Mouse (Mus musculus) brain, embryonic 14.5 days (tissue): ENCODE data around the gene Eps15l1. TPM values are rescaled to one million over a fixed set of nuclear protein-coding genes. Genes with fewer than 3 reads are reported as not detected.

Experiments
- DNase-seq: peaks from one replicate; pipeline ENCODE4 v3.0.0-alpha.2; 2011; ENCODE audit warnings: low read depth
- CTCF ChIP-seq: fragments of 200-500 bp; IDR thresholded peaks from 2 replicates; pipeline ENCODE4 v1.5.1; 2012; ENCODE audit warnings: inconsistent platforms, mild to moderate bottlenecking, moderate library complexity, borderline replicate concordance; ENCODE audit not compliant: insufficient read depth, insufficient read length; ENCODE audit errors: extremely low read depth
- POLR2A ChIP-seq: fragments of 200-500 bp; IDR thresholded peaks from 2 replicates; pipeline ENCODE4 v1.6.1; 2012; ENCODE audit warnings: mild to moderate bottlenecking, inconsistent platforms, borderline replicate concordance; ENCODE audit not compliant: poor library complexity, insufficient read depth, insufficient read length, severe bottlenecking; ENCODE audit errors: extremely low read depth
- polyA plus RNA-seq: library from polyadenylated mRNA; depleted of rRNA; stranded (reverse); fragments of >200 nt; gene quantifications from 2 replicates; pipeline ENCODE4 v1.2.3, GENCODE M21; 2012

The Eps15l1 gene
- polyA plus RNA-seq, 1 experiment, result 102 TPM

DNA sequence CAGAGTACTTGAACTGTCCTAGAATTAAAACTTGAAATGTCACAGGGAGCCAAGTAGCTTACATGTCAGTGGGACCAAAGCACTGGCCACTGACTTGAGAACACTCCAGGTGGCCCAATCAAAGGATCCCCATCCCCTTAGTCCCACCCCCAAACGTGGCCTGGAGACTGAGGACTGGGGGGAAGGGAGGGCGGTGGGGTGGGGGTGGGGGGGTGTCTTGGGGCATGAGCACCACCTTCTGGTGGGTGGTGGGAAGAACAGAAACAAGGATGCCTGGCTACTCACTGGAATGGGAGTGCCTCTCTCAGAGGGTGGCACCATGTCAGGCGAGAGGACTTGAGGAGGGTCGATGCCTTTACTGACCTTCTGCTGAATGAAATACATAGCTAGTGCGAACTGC lies 38.9 kb downstream of the Eps15l1 start:
- TF ChIP-seq POLR2A (no peak), CTCF (peak; percentile 21; the same call in 1 of the 2 replicates)
- DNase-seq, result peak; percentile 2

DNA sequence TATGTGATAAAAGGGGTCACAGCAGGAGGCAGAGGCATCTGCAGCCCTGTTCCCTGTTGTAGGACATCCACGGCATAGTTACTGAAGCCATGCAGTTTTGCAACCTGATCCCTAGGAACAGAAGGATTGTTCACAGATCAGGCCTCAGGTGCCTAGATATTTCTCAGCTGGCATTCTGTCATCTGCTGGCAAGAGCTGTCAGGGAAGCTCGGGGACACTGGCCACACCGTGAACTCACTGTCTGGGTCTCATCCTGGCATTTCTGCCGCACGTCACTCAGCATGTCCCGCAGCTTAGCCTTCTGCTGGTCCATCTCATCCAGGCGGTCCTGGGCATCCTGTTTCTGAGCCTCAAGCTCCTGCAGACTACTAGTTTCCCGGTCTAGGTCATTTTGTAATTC lies 40.6 kb downstream of the Eps15l1 start:
- no peak for DNase-seq

DNA sequence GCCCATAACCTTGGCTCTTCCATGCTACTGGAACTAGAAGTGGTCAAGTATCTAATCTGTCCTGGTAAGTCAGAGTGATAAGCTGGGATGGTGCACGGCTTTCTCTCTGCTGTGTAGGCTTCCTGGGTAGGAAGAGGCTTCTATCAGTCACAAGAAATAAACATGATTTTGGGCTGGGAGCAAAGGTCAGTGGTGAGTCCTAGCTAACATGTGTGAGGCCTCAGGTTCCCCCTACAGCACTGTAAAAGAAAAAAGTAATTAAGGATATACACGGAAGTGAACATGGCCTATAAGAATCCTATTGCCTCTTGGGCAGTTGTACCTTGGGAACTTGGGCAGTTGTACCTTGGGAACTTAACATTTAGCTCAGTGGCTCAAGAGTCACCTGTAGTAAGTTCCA lies 44.4 kb downstream of the Eps15l1 start:
- no peak for DNase-seq
- no peak for TF ChIP-seq POLR2A
- TF ChIP-seq CTCF, result no peak

More for the DNA sequence above, 40.6 kb downstream of the Eps15l1 start:
- no peak for TF ChIP-seq CTCF
- TF ChIP-seq POLR2A, result no peak

DNA sequence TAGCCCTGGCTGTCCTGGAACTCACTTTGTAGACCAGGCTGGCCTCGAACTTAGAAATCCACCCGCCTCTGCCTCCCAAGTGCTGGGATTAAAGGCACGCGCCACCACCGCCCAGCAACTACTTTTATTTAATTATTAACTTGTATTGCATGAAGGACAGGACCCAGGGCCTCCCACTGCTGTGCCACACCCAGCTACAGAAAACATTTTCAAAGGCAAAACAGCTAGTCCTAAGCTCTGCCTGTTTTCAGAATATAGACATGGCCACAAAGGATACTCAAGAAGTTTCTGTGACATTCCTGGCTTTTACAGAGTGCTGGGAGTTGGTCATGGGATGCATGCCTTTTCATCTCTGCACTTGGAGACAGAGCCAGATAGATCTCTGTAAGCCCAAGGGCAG lies 45.0 kb downstream of the Eps15l1 start:
- no peak for TF ChIP-seq CTCF
- TF ChIP-seq POLR2A, result no peak

DNA sequence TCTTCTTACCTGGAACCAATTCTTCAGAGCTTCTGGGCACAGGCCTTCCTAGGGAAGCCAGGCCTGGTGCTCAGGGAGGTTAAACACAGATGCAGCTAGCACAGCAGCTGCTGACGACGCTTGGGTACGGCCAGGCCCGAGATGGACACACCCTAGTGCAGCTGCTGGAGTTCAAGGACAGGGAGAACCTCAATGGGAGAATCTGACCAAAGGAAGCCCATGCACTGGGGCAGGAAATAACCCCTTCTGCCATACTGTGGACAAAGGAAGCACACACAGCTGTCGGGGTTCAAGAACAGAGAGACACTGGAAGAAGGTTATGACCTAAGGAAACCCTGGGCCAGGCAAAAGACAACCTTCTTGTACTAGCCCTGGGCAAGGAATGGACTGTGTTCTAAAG lies 46.1 kb downstream of the Eps15l1 start:
- DNase-seq, result no peak
- no peak for TF ChIP-seq POLR2A
- no peak for TF ChIP-seq CTCF

More for the DNA sequence above, 45.0 kb downstream of the Eps15l1 start:
- no peak for DNase-seq

DNA sequence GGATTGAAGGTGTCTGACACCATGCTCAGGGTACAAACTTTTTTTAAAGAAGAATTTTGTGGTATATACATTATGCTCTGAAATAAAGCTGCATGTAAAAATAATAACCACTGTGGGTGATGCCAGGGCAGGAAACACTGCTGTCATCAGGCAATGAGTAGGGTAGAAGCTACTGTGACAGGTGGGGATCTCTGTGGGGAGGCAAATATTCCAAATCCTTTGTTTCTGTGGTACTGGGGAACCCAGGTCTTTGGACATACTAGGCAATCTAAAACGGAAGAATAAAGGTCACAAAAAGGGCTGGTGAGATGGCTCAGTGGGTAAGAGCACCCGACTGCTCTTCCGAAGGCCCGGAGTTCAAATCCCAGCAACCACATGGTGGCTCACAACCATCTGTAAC lies 48.9 kb downstream of the Eps15l1 start:
- no peak for TF ChIP-seq CTCF
- no peak for TF ChIP-seq POLR2A
- no peak for DNase-seq

DNA sequence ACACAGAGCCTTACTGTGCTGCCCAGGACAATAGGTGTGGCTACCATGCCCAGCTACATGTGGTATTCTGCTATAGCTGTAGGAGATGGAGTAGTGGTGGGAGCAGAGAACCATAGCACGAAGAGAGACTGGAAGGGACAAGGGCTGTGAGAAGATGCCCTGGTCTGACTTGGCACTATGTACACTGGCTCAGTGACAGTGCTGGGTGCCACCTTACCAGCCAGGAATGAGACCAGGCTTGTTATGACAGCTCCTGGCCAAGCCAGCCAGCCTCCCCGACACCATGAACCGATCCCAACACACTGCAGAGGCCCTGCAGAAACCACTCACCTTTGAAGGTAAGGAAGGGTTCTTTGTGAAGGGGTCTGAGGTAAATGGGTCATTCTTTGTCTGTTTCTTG lies 49.9 kb downstream of the Eps15l1 start:
- TF ChIP-seq CTCF (no peak), POLR2A (no peak)
- DNase-seq, result no peak

DNA sequence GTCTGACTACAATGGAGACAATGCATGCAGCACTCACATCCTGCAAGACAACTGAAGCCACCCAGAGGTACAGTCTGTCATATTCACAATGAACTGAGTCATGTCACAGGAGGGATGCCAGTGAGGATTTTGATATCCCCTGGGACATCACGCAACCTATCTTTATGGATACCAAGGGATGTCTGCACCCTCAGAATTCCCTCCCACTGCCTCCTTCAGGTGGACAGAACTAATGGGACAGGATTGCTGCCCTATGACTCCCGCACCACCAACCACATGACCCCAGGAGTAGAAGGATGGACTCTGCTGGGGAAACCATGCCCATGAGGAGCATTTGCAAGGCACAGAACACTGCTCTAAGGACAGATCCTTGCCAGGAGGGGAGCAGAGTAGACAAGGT lies 54.8 kb downstream of the Eps15l1 start:
- no peak for DNase-seq
- TF ChIP-seq POLR2A (no peak), CTCF (no peak)

DNA sequence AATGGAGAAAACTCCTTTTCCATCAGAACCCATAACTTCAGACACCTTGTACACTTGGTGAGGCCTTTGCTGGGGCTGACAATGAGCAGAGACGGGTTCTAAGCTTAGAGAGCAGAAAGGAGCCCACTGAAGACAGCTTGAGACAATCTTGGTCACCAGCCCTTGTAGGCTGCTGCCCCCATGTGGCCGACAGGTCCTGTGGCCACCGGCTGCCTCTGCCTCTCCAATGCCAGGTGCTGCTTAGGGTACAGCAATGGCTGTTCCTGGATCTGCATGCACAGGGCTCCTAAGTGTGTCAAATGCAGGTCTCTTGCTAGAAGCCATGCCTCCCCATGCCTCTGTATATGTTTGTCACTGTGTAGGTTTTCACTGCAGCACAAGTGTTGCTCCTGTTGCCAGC lies 55.4 kb downstream of the Eps15l1 start:
- no peak for TF ChIP-seq POLR2A
- peak; percentile 83 for TF ChIP-seq CTCF
- peak; percentile 77 for DNase-seq

DNA sequence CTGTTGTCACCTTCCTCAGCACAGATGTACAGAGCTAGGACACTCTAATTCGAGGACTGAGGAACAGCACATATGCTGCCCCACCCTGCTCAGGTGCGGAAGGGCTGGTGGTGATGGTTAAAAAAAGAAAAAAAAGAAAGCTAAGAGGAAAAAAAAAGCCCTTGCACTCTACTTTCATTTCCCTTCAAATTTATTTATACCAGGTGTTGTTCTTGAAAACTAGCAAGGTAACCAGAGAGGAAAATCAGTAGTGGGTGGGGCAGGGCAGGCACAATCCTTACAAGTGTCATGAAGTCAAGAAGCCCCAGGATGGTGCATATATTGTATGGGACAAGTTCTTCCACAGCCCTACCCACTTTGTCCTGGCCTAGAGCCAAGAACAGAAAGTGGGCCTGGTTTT lies 56.2 kb downstream of the Eps15l1 start:
- no peak for DNase-seq
- TF ChIP-seq POLR2A, result no peak
- TF ChIP-seq CTCF, result no peak

DNA sequence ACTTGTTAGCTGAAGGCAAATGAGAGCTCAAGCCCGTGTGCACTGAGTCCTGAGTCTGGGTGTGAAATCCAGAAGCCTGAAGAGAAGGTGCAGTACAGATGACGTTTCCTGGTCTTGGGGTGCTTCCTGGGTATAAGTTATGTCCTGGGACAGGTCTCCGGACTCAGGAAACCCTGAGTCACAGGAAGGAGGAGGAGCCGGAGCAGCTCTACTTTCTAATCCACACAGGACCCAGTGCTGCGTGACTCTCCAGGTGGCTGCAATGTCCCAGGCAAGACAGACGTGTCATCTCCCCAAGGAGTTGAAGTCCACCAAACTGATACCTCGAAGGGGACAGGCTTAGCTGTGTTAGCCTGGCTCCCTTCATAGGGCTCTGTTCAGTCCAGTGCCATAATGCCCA lies 57.8 kb downstream of the Eps15l1 start:
- DNase-seq, result no peak
- TF ChIP-seq POLR2A (no peak), CTCF (no peak)

DNA sequence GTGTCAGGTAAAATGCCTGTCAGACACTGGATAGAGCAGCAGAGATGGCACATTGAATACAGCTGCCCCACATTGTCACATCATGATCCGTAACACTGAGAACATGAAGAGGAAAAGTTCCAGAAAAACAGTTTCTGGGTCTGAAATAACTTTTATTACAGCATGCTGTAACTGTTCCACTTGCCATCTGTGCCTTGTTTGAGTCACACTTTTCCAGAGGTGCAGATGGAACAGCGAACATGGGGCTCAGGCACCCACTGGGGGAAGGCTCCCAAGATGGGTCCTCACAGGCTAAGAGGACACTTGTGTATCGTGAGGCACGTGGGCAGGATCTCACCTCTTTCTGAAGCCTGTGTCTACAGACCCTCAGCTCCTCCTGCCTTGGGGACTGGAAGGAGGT lies 58.5 kb downstream of the Eps15l1 start:
- DNase-seq, result no peak
- TF ChIP-seq CTCF (no peak), POLR2A (no peak)

DNA sequence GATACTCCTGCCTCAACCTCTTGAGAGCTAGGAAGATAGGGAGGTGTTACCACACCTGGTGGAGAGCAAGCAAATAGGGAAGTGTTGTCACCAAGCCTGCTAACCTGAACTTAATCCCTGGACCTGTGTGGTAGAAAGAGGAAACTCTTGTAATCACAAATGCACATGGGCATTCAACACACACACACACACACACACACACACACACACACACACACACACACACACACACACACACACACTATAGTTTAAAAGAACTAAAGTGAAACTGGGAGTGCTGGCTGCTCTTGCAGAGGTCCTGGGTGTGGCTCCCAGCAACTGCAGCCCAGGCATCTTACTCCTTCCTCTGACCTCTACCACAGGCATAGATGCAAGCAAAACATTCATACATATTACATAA lies 61.1 kb downstream of the Eps15l1 start:
- no peak for DNase-seq
- TF ChIP-seq POLR2A, result no peak
- TF ChIP-seq CTCF, result no peak

DNA sequence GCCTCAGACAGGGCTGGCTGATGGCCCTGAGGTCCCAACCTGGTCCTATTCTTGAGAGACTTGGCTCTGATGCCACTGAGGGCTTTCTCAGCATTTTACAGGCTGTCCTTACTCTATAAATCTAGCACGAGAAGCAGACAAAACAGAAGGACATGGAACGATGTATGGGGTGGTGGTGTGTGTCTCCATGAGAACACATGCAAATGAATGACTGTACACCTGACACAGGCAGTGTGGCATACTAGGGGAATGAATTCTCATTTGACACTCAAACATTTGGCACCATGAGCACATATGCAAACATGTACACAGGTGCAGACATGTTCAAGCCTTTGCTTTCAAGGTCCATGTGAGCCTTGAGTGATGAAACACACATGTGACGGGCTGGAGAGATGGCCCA lies 64.7 kb downstream of the Eps15l1 start:
- TF ChIP-seq CTCF (no peak), POLR2A (no peak)
- DNase-seq, result no peak
